Mouse (Mus musculus): ENCODE measurements around the gene Rps6ka1.
A peak's percentile ranks its signal among the peaks of the same experiment; 100 is the strongest.

DNA sequence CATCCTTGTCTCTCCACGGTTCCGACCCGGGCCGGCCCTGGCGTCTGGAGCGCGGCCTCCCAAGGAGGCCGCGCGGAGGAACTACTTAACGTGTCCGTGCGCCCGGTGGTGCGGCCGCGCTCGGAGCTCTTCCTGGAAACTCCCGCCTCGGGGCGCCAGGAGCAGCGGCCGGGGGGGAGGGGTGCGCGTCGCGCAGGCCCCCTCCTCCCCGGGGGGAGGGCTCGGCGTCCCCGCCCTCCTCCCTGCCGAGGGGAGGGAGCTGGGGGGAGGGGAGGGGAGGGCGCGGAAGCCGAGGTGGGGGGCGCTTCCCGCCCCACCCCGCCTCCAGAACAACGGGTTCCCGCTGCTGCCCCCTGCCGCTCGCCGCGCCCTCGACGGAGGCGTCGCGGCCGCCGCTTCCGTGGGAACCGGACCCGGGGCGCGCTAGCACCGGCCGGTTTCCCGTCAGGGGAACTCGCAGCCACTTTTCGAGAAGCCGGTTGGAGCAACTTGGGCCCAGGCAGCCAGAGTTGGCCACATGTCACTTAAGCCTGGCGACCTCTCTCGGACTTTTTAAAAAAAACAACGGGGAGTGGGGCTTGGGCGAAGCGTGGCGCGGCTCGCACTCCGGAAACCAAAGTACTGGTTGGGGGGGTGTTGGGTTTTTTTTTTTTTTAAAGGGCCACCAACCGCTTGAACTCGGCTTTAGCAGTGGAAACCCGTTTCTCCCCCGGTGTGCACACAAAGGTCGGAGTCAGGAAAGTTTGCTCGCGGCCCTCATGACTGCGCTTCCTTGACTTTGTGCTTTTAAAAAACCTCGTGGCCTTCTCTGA, 73.4 kb downstream of the Rps6ka1 start:
- TF ChIP-seq SRF (IDR thresholded peaks at IDR 0.05; ENCODE audit: control insufficient read depth, insufficient read length, low read depth) (no peak), E2F4 (IDR thresholded peaks at IDR 0.05; ENCODE audit: insufficient read depth) (peak; percentile 72), POLR2A (IDR thresholded peaks at IDR 0.05; ENCODE audit: insufficient read length, low read depth) (peak; percentile 42)
